Mouse (Mus musculus) lung, embryonic 16.5 days (tissue): Measurements from ENCODE around the gene Prkaca. TPM values are rescaled to one million over a fixed set of nuclear protein-coding genes. Genes with fewer than 3 reads are reported as not detected.
"Not testable (repeated sequence)": the region's sequence is repeated elsewhere in the genome, so short reads cannot be mapped to it uniquely, and the experiment has no call there.

Experiments
- ATAC-seq: fragments of 200-750 bp; cut with Nextera tagmentation; 2 replicates; pipeline ENCODE4 v1.8.0; 2017; ENCODE audit warnings: low read depth, mild to moderate bottlenecking, moderate library complexity
- H3K27ac ChIP-seq: fragments of 300-500 bp; sonication (generic); 2 replicates; pipeline ENCODE4 v1.5.1; 2014; ENCODE audit warnings: mild to moderate bottlenecking, control low read depth, low read length
- H3K27me3 ChIP-seq: fragments of 300-500 bp; sonication (generic); 2 replicates; pipeline ENCODE4 v1.6.1; 2014; ENCODE audit warnings: low read depth, low read length, mixed read lengths; ENCODE audit not compliant: control insufficient read depth, insufficient read depth
- H3K36me3 ChIP-seq: fragments of 300-500 bp; sonication (generic); 2 replicates; pipeline ENCODE4 v1.6.1; 2014; ENCODE audit warnings: low read length; ENCODE audit not compliant: control insufficient read depth, insufficient read depth
- H3K4me1 ChIP-seq: fragments of 300-500 bp; sonication (generic); replicated peaks from 2 replicates; pipeline ENCODE4 v1.6.1; 2014; ENCODE audit warnings: low read length, mixed read lengths; ENCODE audit not compliant: control insufficient read depth, insufficient read depth
- H3K4me2 ChIP-seq: fragments of 300-500 bp; sonication (generic); 2 replicates; pipeline ENCODE4 v1.6.1; 2014; ENCODE audit warnings: low read depth, low read length, control low read depth
- H3K4me3 ChIP-seq: fragments of 300-500 bp; sonication (generic); 2 replicates; pipeline ENCODE4 v1.5.1; 2014; ENCODE audit warnings: mild to moderate bottlenecking, low read length, control low read depth
- H3K9ac ChIP-seq: fragments of 300-500 bp; sonication (generic); 2 replicates; pipeline ENCODE4 v1.6.1; 2014; ENCODE audit warnings: low read length, control low read depth
- H3K9me3 ChIP-seq: fragments of 300-500 bp; sonication (generic); 2 replicates; pipeline ENCODE4 v1.6.1; 2016; ENCODE audit warnings: low read length; ENCODE audit not compliant: control insufficient read depth
- WGBS: fragments of 180-500 bp; shearing (Covaris S2); extraction: QIAGEN DNeasy Blood & Tissue Kit; methylation state at CpG from one replicate; pipeline ENCODE4 v1.1.7; 2014; 5-methylcytosine and 5-hydroxymethylcytosine counted together
- polyA plus RNA-seq: library from polyadenylated mRNA; unstranded; fragments of >200 nt; fragmentation: Nextera tagmentation; extraction: Ambion mirVana; gene quantifications from 2 replicates; pipeline ENCODE4 v1.2.1, GENCODE M21; 2015

Gene Prkaca
- polyA plus RNA-seq, 1 experiment from 2014 or later: 133 TPM

- Histone ChIP-seq H3K27me3 (no peaks in the 10 kb centered on the region), H3K27ac (no peak overlapping the region), H3K4me1 (peaks cover 12% of the 10 kb centered on the region), H3K9ac (no peak overlapping the region), H3K4me2 (no peak overlapping the region), H3K4me3 (no peak overlapping the region), H3K9me3 (no peaks in the 10 kb centered on the region), H3K36me3 (peaks cover 34% of the 10 kb centered on the region)
- no peak for ATAC-seq
- 94% methylated on average over 7 of the region's 7 CpGs for WGBS
Observed at GRCm38 (mm10) chr8:83981533-83981932, 8.7 kb downstream of the Prkaca start.

- Histone ChIP-seq H3K9ac (no peak overlapping the region), H3K4me2 (no peak overlapping the region), H3K27me3 (no peaks in the 10 kb centered on the region), H3K27ac (no peak overlapping the region), H3K9me3 (no peaks in the 10 kb centered on the region), H3K4me3 (no peak overlapping the region), H3K4me1 (peaks cover 4% of the 10 kb centered on the region), H3K36me3 (peaks cover 43% of the 10 kb centered on the region)
- 77% methylated on average over 4 of the region's 4 CpGs for WGBS
- ATAC-seq: no peak
Observed at GRCm38 (mm10) chr8:83982449-83982848, 9.7 kb downstream of the Prkaca start.

GRCm38 (mm10) chr8:83983222-83983621 lies 10.4 kb downstream of the Prkaca start:
- not testable (repeated sequence) for H3K4me3 ChIP-seq, H3K4me2 ChIP-seq, ATAC-seq, H3K27me3 ChIP-seq, H3K9me3 ChIP-seq, H3K4me1 ChIP-seq, H3K27ac ChIP-seq, H3K9ac ChIP-seq
- H3K36me3 ChIP-seq: peaks cover 50% of the 10 kb centered on the region
- 92% methylated on average over 2 of the region's 2 CpGs for WGBS

- Histone ChIP-seq H3K9ac (no peak overlapping the region), H3K27me3 (no peaks in the 10 kb centered on the region), H3K36me3 (peaks cover 41% of the 10 kb centered on the region)
Observed at GRCm38 (mm10) chr8:83989243-83989642, 16.4 kb downstream of the Prkaca start.

GRCm38 (mm10) chr8:83990170-83990569 lies 17.4 kb downstream of the Prkaca start:
- Histone ChIP-seq H3K4me2 (no peak overlapping the region), H3K27ac (no peak overlapping the region), H3K36me3 (peaks cover 37% of the 10 kb centered on the region), H3K9me3 (no peaks in the 10 kb centered on the region), H3K4me1 (no peaks in the 10 kb centered on the region), H3K9ac (no peak overlapping the region), H3K27me3 (no peaks in the 10 kb centered on the region), H3K4me3 (no peak overlapping the region)
- ATAC-seq: no peak
- WGBS: 94% methylated on average over 14 of the region's 14 CpGs

More at GRCm38 (mm10) chr8:83989243-83989642, 16.4 kb downstream of the Prkaca start:
- Histone ChIP-seq H3K4me2 (no peak overlapping the region), H3K27ac (no peak overlapping the region), H3K4me3 (no peak overlapping the region), H3K9me3 (no peaks in the 10 kb centered on the region), H3K4me1 (no peaks in the 10 kb centered on the region)
- WGBS: 79% methylated on average over 7 of the region's 7 CpGs
- ATAC-seq: no peak

GRCm38 (mm10) chr8:83992488-83992887 lies 19.7 kb downstream of the Prkaca start:
- H3K27me3 ChIP-seq: no peaks in the 10 kb centered on the region
- no peak overlapping the region for H3K27ac ChIP-seq
- H3K36me3 ChIP-seq: peaks cover 23% of the 10 kb centered on the region
- no peak overlapping the region for H3K9ac ChIP-seq
- ATAC-seq: no peak
- H3K4me3 ChIP-seq: no peak overlapping the region
- no peaks in the 10 kb centered on the region for H3K9me3 ChIP-seq
- 82% methylated on average over 2 of the region's 2 CpGs for WGBS
- no peak overlapping the region for H3K4me2 ChIP-seq
- peaks cover 8% of the 10 kb centered on the region for H3K4me1 ChIP-seq

GRCm38 (mm10) chr8:83994030-83994429 lies 21.2 kb downstream of the Prkaca start:
- no peaks in the 10 kb centered on the region for H3K9me3 ChIP-seq
- H3K9ac ChIP-seq: no peak overlapping the region
- ATAC-seq: no peak
- WGBS: 71% methylated on average over 3 of the region's 3 CpGs
- H3K4me1 ChIP-seq: peaks cover 12% of the 10 kb centered on the region
- H3K4me3 ChIP-seq: no peak overlapping the region
- H3K4me2 ChIP-seq: no peak overlapping the region
- peaks cover 11% of the 10 kb centered on the region for H3K36me3 ChIP-seq
- H3K27me3 ChIP-seq: no peaks in the 10 kb centered on the region
- no peak overlapping the region for H3K27ac ChIP-seq

- Histone ChIP-seq H3K4me1 (peaks cover 23% of the 10 kb centered on the region), H3K36me3 (peaks cover 14% of the 10 kb centered on the region), H3K9me3 (no peaks in the 10 kb centered on the region), H3K27ac (peak overlapping the region; percentile 97), H3K9ac (peak overlapping the region; percentile 88), H3K4me3 (peak overlapping the region; percentile 80), H3K4me2 (peak overlapping the region; percentile 92), H3K27me3 (no peaks in the 10 kb centered on the region)
- 17% methylated on average over 12 of the region's 12 CpGs for WGBS
- no peak for ATAC-seq
Observed at GRCm38 (mm10) chr8:83995973-83996372, 23.2 kb downstream of the Prkaca start.

- Histone ChIP-seq H3K4me1 (peaks cover 26% of the 10 kb centered on the region), H3K4me3 (peak overlapping the region; percentile 80), H3K36me3 (peaks cover 14% of the 10 kb centered on the region), H3K27ac (peak overlapping the region; percentile 97), H3K27me3 (no peaks in the 10 kb centered on the region), H3K9ac (peak overlapping the region; percentile 88), H3K4me2 (peak overlapping the region; percentile 92), H3K9me3 (no peaks in the 10 kb centered on the region)
- peak; percentile 89 for ATAC-seq
- WGBS: under 1% methylated on average over 46 of the region's 103 CpGs
Observed at GRCm38 (mm10) chr8:83996567-83997505, 24.0 kb downstream of the Prkaca start.
